Mouse (Mus musculus) left cerebral cortex, adult 8-10 months (tissue): ENCODE results near the gene Cyp2d22. TPM values are rescaled to one million over a fixed set of nuclear protein-coding genes. Genes with fewer than 3 reads are reported as not detected.

Source experiments
- DNase-seq, 2 experiments: peaks; one replicate each; pipeline ENCODE4 v3.0.0; 2022; ENCODE audit warnings: low spot score in 2 of 2
- total RNA-seq, 4 experiments: library from RNA; stranded (reverse); gene quantifications; 2 replicates each; pipeline ENCODE4 v1.2.4; 2022

Gene Cyp2d22
- total RNA-seq, 4 experiments from 2014 or later = 39.7 to 44.8 (median 40.7) TPM

- no peak for DNase-seq
Observed at GRCm38 (mm10) chr15:82347303-82347676, 32.8 kb downstream of the Cyp2d22 start.

DNA sequence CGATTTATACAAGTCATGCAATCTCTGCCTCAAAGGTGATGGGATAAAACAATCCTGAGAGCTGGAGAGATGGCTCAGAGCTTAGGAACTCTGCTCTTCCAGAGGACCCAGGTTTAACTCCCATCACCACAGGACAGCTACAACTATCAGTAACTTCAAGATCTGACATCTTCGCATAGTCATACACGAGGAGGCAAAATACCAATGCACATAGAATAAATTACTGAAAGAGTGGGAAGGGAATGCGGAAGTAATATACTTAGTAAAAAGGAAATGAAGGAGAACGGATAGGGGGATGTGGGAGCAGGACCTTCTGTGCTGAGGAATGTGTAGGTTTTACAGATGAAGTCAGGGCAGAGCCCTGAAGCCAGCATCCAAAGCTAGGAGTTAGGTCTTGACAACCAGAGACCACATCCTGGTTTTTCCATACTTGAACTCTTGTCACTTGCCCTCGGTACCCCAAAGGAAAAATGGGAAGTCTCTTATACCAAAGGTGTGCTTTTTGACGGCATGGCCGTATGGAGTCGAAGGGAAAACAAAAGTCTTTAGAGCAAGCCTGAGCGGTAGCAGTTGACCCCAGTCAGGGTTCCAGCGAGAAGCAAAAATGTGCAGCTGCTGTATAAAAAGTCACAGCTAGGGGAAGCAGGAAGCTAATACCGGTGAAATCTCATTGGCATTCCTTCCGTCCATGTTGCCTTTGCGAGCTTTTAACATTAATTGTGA, 33.3 kb downstream of the Cyp2d22 start:
- no peak for DNase-seq

DNA sequence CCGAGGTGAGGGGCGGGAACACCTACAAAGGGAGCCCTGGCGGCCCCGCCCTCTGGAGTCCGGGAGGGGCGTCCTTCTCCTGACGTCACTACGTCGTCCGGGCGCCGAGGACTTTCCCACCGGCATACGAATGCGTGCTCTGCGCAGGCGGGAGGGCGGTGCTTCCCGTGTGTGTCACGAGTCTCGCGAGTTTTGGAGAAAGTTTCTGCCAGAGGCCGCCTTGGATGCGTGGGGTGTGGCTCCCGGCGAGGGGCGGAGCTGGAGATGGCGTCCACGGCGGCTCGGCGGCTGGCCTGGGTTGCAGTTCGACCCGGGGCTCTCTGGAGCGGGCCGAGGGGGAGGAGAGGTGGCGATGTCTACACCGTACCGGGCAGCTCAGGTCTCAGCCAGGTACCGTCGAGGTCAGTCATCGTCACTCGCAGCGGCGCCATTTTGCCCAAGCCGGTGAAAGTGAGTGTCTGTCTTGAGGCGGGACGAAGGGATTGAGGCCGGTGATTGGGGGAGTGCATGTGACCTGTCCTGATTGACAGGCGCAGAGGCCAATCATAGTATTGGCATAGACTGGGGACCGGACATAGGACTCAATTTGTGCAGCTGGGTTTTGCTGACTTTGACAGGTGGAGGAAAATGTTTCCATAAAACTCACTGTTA, 34.1 kb downstream of the Cyp2d22 start:
- DNase-seq = peak; percentile 95 to 97

- no peak for DNase-seq
Observed at GRCm38 (mm10) chr15:82344971-82345370, 35.1 kb downstream of the Cyp2d22 start.

GRCm38 (mm10) chr15:82343368-82344287, 36.4 kb downstream of the Cyp2d22 start:
- no peak for DNase-seq

GRCm38 (mm10) chr15:82342543-82342935, 37.5 kb downstream of the Cyp2d22 start:
- no peak for DNase-seq

DNA sequence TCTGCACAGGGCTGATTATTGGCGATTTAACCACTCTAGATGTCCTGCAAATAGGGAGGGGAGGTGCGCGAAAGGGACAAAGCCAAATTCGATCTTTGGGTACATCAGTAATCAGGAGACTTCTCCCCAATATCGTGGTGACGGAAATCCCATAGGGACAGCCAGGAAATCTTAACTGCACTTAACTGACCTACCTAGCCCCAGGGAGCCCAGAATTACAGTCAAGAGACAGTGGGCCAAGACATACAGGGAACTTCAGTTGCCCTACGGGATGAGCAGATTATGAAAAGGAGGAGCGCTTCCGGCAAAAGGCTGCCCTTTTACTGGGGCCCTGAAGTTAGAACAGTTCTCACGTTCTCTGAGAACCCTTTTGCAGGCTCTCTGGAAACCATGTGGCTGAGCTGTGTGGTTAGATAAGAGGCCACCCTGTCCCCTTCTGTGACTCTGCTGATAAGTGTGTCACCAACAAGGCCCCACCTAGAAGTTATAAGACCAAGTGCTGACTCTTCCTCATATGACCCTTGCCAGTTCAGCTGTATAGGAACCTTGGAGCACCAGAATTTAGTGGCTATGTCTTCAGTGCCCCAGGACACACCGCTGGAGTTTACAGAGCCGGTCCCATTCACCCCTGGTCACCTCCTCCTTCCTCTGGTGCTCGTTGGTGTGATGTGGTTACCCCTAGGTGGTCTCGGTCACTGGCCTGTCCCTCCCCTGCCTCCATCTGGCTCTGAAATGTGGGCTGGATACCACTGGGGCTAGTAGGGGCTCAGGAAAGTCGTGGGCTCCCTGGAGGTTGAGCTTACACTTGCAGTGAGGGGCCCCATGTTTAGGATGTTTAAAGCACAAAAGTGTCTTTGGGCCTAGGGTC, 38.2 kb downstream of the Cyp2d22 start:
- DNase-seq = no peak

DNA sequence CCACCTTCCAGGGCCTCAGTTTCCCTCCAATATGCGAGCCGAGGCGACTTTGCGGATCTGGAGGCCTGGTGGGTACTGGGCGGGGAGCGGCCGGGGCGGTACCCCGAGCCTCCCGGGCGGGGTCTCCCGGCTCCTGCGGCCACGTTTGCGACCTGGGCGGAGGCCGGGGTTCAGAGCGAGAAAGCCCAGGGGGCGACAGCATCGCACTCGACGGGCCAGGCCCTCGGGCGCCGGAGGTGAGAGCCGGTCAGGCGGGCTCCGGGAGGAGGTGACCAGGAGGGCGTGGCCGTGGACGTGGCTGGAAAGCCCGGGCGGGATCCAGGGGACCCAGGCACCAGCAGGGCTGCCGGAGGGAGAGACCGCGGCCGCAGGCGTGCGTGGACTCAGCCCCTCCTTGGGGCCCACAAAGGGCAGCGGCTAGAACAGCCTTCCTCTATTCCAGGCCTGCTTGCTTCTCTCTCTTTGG, 39.0 kb downstream of the Cyp2d22 start:
- DNase-seq = no peak

DNA sequence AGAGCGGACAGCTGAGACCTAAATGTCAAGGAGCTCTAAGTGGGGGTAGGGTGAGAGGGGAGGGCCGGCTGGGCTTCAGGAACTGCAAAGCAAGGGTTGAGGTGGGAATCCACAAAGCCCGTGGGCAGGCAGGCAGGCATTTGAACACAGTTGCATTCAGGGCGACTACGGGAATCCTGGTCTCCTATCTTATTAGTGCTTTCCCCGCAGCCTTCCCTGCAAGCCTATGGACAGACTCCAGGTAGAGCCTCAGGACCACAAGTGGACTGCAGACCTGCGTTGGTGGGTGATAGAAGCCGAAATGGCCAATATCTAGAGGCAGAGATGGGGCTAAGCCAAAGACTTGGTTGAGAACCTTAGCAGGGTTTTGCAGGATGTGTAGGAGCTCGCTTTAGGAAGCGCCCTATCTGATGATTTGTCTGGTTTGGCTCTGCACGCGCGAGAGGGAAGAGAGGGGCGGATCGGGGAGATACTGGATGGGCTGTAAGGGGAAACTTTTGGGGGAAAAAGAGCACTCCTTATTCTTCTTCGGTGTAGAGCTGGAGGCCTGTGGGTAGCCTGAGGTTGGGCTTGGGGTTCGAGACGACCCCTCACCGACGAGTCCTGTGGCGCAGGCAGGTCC, 39.5 kb downstream of the Cyp2d22 start:
- no peak for DNase-seq

- no peak for DNase-seq
Observed at GRCm38 (mm10) chr15:82339634-82340254, 40.3 kb downstream of the Cyp2d22 start.

- no peak for DNase-seq
Observed at GRCm38 (mm10) chr15:82339150-82339549, 40.9 kb downstream of the Cyp2d22 start.

- peak; percentile 87 to 89 for DNase-seq
Observed at GRCm38 (mm10) chr15:82338593-82339112, 41.4 kb downstream of the Cyp2d22 start, which contains the start of the genes Naga, Pheta2 and Smdt1. Gene Naga, minus strand, starts transcription at chr15:82338925. Gene Pheta2, plus strand, starts transcription at chr15:82338942. Gene Smdt1, plus strand, starts transcription at chr15:82338959.

GRCm38 (mm10) chr15:82337875-82338274, 42.2 kb downstream of the Cyp2d22 start:
- DNase-seq = no peak

GRCm38 (mm10) chr15:82336629-82337028, 43.4 kb downstream of the Cyp2d22 start:
- DNase-seq = no peak

DNA sequence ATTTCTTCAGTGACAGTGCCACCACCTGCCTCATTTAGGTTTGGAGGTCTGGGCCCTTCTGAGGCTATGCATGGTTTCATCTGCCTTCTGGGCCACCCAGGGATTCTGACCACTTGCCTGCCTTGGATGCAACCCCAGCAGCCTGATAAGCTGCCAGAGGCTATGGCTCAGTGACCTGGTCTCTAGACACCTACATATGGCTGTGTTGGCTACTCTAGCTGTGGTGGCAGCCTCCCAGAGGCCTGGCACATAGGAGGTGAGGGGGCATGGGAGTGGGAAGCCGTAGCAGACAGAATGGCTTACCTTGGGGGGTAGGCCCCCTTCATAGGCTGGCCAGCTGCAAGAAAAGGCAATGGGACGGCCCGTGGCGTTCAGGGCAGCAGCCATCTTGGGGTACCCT, 44.9 kb downstream of the Cyp2d22 start:
- no peak for DNase-seq

DNA sequence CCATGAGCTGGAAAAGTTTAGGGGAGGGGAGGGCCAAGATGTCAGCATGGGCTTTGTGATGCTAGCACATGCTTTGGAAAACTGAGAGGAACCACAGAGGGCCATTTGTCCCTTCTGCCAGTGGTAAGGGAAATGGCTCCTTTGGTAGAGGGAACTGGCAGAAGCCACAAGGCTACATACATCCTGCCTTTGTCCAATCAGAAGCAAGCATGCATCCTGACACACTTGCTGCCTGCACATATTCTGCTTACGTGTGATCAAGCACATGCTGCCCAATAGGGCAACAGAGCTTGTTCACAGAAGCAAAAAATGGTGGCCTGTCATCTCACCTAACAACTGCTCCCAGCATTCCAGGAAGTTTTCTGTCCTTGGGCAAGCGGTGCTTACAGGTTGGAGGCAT, 54.7 kb downstream of the Cyp2d22 start:
- DNase-seq = no peak

GRCm38 (mm10) chr15:82322195-82322594, 57.9 kb downstream of the Cyp2d22 start:
- no peak for DNase-seq
